Mouse (Mus musculus): ENCODE measurements around the gene Tmub2.

The Tmub2 gene

DNA sequence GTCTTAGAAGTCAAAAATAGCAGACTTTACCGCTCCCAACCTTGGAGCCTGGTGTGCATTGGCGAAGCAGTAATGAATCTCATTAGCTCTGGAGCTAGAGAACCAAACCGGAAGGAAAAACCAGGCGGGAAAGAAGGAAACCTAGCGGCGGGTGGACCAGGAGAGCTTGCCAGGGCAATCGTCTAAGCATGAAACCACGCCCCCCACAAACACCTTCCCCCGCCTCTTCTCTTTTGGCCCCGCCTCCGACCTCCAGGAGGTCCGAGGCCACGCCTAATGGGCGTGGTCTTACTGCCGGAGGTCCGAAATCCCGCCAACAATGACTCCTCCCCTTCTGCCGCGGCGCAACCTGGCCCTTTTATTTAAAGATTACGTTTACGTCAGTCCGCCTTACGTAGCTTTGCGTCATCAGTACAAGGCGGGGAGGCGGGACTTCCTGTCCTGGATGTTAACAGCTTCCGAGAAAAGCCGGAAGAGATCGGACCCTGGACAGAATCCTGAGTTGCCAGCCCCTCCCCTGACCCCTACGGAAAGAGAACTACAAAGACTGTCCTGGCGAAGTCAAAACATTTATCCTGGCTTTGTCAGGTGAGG lies at the start of gene Tmub2:
Gene Tmub2, plus strand, starts transcription at position 431 of the 594 bp plus-strand sequence.
- peak; percentile 96 for DNase-seq (ENCODE audit: low spot score)

DNA sequence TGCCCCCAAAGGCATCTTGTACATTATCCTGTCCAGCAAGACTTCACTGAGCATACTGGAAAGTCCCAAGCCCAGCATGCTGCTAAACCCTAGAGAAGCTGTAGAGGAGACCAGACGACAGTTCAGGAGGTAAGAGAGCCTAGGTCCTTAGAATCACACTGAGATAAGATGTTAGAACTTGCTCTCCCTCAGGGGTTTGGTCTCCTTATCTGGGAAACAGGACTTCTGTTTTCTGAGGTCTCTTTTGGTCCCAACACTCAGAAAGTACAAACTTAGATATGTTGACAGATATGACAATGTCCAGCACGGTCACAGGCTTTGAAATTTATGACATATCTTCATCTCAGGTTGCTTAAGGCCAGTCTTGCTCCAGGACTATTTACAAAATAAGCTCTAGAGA lies 48.7 kb upstream of the Tmub2 start:
- DNase-seq (ENCODE audit: low spot score), result no peak

DNA sequence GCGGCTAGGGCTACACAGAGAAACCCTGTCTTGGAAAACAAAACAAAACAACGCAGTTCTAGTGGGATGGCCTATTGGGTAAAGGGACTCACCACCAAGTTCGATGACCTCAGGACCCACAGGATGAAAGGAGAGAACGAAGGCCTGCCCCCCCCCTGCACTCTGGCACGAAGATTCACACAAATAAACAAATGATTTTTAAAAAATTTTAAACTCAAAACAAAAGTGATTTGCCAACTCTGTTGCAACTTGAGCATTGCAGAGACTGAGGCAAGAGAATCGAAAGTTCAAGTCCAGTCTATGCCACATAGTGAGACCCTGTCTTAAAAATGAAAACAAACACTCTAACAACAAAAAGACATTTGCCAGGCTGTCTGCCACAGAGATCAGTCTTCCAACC lies 44.1 kb upstream of the Tmub2 start:
- DNase-seq (ENCODE audit: low spot score), result no peak

DNA sequence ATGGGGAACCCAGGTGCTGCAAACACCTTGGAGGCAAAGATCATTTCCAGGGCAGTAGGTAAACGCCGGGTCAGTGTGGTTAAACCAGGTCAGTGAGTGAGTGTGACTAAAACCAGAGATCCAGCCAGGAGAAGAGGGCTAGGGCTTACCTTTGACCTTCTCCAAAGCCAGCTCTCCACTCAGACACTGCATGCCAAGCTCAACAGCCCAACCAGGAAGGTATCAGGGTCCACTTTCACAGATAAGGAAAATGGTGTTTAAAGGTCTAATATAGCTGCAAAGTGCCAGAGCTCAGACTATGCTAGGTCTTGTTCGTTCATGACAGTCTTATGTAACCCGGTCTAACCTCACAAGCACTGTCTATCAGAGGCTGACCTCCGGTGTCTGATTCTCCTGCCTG lies 43.5 kb upstream of the Tmub2 start:
- no peak for DNase-seq (ENCODE audit: low spot score)

DNA sequence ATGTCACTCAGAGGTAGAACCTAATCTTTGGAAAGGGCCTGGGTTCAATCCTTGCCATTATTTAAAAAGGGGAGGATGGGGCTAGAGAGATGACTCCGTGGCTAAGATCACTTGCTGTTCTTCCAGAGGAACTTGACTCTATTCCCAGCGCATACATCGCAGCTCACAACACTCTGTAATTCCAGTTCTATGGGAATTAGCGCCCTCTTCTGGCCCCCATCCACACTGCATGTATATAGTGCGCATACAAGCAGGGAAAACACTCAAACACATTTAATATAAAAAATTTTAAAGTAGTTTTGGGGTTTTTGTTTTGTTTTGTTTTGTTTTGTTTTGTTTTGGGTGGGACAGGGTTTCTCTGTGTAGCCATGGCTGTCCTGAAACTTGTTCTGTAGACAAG lies 42.9 kb upstream of the Tmub2 start:
- DNase-seq (ENCODE audit: low spot score), result no peak

DNA sequence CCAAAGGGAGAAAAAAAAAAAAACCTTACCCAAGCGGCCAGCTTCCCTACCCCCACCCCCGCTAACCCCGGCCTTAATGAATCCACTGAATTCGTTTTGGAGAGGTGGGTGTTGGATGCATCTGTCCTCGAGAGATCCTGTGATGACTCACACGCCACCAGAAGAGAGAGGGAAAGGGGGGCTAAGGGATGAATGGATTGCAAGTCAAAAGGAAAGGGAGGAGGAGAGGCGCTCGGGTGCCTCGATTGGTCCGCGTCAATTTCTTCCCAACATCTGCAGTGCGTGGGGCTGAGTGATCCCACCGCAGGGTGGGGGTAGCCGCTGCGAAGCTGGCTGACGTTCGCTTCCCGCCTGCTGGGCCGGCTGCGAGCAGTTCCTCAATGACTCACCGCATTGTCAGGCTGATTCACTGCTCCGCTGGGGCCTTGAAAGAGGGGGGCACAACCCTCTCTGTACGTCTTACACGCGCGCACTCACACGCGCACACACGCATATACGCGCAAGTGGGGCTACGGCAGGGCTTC lies 39.7 kb upstream of the Tmub2 start:
- DNase-seq (ENCODE audit: low spot score), result peak; percentile 44

DNA sequence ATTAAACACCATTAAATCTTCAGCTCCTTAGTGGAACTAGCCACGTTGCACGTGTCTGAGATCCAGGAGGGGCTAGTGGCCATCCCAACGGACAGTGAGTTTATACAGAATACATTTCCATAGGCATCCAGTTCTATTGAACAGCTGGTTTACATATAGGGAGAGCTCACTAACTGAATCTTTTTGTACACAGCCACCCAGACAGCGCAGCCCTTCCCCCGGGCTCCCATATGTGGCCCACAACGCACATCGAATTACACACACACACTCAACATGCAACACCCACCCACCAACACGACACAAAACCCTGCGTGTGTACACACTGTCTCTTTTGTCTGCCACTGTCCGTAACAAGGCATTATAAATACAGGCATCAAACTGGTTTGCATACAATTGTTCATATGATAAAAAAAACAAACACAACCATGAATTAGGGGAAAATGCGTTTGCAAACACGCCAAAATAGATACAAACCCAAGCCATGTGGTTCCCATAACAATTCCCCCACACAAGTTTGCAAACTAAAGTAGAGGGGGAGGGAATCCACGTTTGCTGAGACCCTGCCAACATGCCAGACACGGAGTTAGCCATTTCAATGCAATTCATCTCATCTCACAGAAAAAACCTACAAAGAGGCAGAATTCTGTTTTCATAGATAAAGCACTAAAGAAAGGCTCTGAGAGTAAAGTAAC lies 39.0 kb upstream of the Tmub2 start:
- no peak for DNase-seq (ENCODE audit: low spot score)

DNA sequence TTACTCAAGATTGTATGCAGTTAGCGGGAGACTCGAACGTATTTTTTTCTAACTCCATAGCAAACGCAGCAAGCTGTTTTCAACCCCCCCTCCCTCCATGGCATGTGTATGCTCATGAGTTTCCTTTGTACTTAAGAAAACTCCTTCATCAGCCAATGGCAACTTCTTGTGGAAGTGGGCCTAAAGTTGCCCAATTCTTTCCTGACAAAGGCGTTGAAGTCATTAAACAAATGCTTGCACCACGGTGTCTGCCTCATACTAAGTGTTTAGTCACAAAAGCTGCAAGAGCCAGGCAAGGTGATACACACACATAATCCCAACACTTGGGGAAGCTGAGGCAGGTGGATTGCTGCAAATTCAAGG lies 38.5 kb upstream of the Tmub2 start:
- DNase-seq (ENCODE audit: low spot score), result no peak

DNA sequence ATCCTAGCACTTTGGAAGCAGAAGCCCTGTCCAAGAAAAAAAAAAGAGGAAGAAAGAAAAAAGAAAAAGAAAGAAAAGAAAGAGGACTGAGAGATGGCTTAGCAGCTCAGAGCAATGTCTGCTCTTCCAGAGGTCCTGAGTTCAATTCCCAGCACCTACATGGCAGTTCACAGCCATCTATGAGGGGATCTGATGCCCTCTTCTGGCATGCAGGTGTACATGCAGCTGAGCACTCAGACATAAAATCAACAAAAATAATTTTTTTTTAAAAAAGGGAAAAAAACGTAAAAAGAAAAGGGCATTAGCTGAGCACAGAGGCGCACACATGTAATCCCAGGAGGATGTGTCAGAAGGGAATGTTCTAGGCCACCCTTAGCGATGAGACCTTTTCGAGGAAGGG lies 37.9 kb upstream of the Tmub2 start:
- no peak for DNase-seq (ENCODE audit: low spot score)

DNA sequence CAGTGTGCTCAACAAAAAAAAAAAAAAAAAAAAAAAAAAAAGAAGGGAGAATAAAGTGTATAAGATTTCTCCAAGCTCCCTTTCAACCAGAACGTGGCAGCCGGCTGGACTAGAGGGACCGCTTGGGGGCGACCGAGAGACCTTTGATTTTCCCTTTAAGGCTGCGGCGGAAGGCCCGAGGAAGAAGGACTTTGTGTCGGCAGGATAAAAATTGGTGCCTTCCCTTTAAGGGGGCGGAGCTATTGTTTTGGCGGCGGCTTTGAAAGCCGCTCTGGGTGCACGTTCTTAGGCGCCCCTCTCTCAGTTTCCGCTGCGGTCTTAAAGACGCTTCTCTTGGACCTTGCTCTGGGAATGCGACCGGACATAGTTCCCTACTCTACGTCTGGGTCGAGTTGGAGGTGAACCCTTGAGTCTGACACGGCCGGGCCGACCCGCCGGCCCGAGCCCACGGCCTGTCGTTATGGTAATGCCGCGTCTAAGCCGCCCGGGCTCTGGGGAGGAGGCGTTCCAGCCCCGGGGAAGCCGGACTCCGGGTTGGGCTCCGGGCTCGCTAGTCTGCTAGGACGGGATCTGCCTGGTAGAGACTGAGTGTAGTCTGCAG lies 36.0 kb upstream of the Tmub2 start, which contains the start of gene BC030867:
Gene BC030867, plus strand, starts transcription at position 253 of the 601 bp plus-strand sequence.
- peak; percentile 90 for DNase-seq (ENCODE audit: low spot score)

DNA sequence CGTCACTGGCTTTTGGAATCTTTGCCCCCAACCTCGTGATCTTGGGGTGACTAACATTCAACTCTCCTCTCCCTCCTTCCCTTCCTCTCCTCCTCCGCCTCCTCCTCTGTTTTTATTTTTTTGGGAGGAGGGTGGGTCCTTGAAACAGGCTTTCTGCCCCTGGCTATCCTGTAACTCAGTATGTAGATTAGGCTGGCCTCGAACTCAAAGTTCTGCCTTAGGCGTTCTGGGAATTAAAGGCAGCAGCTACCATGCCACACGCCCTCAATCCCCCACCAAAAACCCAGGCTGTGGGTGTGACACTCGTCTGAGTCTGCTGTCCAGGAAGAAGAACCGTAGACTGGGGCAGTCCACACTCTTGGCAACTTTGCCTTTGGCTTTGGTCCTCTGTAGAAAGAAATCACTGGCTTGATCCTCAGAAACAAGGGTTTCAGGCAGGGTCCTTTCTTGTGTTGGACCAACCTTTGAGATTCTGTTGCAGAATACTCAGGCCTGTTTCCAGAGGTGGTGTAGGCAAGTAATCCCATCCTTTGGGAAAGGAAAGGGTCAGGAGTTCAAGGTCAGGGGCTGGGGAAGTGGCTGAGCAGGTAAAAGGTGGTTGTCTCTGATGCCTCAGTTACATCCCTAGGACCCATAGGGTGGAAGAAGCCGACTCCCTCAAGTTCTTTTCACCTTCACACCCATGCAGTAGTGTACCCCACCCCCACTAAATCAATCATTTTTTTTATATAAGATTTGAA lies 35.2 kb upstream of the Tmub2 start:
- no peak for DNase-seq (ENCODE audit: low spot score)

DNA sequence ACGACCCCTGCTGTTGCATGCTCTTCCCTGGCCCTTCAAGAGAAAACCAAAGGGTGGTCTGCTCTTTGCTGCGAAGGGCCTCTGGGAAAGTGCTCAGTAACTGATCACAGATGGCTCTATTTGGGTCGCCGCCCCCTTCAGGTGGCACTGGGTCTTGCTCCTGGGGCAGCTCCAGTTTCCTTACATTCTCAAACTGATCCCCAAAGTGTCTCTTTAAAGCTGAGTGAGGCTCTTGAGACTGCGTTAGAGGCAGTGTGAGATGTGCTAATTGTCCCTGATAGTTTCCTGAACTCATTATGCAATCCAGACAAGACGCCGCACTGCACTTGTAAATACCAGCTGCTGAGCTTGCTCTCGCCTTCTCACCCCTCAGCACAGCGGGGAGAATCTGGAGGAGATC lies 27.2 kb upstream of the Tmub2 start:
- no peak for DNase-seq (ENCODE audit: low spot score)

DNA sequence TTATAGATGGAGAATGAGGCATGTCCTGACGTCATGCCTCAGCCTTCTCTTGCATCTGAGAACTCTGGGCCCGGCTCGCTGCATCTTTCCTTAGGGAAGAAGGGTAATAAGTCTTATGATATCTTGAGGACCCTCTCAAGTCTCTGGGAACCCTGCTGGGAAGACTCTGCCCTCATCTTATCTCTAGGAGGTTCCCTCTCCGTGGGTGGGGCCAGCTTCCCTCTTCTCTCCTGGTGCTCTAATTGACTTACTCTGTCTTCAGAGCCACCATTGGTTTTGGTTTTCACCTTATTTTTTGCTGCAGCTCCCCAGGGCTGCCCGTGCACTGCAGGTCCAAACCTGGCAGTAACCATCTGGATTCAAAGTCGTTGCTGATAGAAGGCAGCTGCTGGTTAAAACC lies 26.6 kb upstream of the Tmub2 start:
- no peak for DNase-seq (ENCODE audit: low spot score)

DNA sequence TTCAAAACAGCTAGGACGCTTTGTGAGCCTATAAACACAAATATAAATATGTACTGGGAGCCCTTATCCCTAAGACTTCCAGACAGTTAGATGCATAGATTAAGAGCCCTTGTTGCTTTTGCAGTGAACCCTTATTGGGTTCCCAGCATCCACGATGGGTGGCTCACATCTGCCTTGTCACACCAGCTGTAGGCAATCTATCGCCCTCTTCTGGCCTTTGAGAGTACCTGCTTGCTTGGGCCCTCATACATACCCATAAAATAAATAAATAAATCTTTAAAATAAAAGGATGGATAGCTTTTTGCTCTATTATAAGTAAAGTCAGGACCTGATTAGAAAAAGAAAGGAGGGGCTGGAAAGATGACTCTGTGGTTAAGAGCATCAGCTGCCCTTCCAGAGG lies 26.2 kb upstream of the Tmub2 start:
- DNase-seq (ENCODE audit: low spot score), result no peak

DNA sequence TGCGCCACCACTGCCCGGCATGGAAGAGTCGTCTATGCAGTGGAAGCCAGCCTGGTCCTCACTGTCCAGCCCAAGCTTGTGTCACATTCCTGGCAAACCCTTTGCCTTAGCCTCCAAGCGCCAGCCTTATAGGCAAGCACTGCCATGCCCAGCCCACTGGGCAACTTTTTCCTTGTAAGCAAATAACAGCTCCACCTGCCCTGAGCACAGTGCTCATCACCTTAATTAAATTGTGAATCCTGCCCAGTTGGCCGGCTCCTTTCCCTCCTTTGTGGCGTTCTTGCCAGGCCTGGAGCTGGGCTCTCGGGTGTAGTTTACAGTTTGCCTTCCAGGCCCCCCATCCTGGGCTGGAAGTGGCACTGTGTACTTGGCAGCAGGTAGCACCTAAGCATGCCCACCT lies 21.5 kb upstream of the Tmub2 start:
- DNase-seq (ENCODE audit: low spot score), result no peak

DNA sequence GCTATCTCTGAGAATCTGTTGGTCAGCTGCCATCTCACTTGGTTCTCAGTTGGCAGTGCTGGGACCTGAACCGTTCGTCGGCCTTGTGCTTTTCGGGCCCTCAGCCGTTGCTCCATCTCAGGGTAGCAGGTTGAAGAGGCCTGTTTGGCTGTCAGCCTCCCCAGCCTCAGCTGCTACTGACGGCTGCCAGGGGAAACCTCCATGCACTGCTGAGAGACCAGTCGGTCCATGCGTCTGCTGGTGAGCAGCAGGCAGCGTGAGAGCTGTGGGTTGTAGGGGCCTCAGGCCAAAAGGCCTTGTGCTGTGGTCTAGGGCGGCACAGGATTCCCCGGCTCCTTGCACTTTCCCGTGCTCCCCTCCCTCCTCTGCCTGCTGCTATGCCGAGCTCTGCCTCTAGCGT lies 18.9 kb upstream of the Tmub2 start:
- no peak for DNase-seq (ENCODE audit: low spot score)

DNA sequence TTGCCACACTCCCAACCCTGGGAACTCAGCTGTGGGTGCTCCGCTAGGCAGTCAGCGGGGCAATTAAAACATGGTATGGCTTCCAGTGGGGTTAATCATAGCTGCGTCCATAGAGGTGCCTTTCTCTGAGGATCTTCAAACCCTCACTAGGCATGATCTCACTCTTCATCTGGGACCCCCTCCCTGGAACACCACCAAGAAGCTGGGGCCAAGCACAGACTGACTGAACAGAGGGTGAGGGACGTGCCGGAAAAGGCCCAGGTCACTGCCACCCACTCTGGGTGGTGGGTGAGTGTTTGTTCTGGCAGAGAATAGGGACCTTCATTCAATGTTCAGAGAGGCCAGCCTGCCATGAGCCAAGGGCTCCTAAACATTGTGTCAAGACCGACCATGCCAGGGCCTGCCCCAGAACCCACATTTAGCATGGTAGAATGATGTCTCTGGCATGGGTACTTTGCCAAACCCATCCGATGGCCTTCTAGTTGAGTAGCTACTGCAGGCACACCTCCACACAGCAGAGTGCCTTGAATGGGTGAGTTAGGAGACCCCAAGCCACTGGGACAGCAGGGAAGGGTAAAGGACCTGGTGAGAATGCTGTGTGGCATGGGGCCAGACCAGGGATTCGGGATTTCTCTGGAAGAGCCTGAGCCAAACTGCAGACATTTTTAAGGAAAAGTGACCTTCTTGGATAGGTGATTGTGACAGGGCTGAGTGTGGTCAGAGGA lies 17.9 kb upstream of the Tmub2 start:
- DNase-seq (ENCODE audit: low spot score), result no peak

DNA sequence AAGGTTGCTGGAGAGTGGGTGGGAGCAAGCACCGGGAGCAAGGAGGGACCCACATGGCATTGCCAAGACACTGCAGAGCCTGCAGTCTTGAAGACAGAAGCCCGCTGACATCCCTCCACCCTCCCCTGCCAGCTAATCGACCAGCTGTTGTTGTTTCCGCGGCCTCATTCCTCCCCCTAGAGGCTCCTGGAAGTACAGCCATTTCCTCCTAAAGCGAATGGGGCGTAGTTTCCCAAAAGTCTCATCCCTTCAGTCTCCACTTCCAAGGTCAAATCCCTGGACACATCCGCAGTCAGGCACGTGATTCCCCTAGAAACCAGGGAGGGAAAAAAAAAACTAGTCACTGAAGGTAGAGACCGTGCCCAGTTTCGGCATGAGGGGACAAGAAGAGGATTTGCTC lies 17.3 kb upstream of the Tmub2 start:
- DNase-seq (ENCODE audit: low spot score), result peak; percentile 39

DNA sequence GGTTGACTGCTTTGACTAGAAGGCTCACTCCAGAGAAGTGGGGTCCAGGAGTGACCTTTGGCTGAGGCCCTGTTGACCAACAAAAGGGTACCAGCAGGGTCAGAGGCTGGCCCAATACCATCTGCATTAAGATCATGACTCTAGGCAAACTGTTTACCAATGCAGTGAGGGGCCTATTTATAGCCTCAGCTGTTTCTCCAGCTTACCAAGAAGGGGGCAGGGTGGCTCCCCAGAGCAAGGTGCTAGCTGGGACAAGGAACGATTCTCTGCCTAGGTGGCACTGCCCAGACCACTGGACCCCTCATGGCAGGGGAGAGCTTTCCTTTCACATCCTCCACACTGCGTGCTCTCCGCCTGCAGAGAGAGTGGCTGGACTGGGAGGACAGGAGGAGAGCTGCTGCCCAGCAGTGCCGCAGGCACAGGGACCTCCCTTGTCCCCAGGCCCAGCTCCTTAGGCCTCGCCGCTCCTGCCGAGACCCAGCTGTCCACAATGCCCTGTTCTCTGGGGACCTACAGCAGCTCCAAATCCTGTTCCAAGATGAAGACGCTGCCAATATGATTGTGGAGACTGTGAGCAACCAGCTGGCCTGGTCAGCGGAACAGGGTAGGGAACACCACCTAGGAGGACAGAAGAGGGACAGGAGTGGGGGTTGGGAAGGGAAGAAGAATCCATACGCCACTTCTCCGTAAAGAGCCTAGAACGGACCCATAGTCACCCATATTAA lies 16.0 kb upstream of the Tmub2 start, which contains the start of gene Asb16:
Gene Asb16, plus strand, starts transcription at position 224 of the 725 bp plus-strand sequence.
- DNase-seq (ENCODE audit: low spot score), result no peak

DNA sequence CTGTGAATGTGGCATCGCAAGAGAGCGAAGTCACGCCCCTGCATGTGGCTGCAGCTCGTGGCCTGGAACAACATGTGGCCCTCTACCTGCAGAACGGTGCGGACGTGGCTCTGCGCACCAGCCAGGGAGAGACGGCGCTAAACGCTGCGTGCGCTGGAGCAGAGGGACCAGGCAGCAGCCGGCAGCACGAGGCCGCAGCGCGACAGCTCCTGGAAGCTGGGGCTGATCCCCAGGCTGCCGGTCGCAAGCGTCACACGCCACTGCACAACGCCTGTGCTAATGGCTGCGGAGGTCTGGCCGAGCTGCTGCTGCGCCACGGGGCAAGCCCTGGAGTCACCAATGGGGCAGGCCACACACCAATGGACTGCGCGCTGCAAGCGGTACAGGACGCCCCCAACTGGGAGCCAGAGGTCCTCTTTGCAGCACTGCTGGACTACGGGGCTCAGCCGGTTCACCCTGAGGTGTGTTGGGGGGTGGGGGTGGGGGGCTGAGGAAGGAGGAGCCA lies 8.3 kb upstream of the Tmub2 start:
- no peak for DNase-seq (ENCODE audit: low spot score)

DNA sequence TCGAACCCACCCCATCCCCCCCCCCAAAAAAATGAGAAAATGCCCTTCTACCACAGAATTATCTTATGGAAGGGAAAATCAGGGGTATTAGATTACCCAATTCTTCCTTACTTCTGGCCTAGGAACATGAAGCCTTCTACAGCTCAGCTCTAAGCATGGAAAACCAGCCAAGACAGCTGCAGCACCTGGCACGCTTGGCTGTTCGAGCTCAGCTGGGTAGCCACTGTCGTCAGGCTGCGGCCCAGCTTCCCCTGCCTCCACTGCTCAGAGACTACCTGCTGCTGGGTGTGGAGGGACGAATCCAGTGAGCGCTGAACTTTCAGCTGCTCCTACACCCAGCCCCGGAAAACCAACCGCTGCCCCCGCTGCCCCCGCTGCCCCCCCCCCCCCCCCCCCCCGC lies 7.0 kb upstream of the Tmub2 start:
- no peak for DNase-seq (ENCODE audit: low spot score)
